Mouse (Mus musculus) layer of hippocampus, postnatal 25 days (tissue): Measurements from ENCODE around the gene Nebl. TPM values are rescaled to one million over a fixed set of nuclear protein-coding genes. Genes with fewer than 3 reads are reported as not detected.
A peak's percentile ranks its signal among the peaks of the same experiment; 100 is the strongest.

Experiments used
- DNase-seq, 2 experiments: peaks; one replicate each; pipeline ENCODE4 v3.0.0; 2022; ENCODE audit warnings: mixed read lengths in 2 of 2, low spot score in 1 of 2; ENCODE audit errors: extremely low spot score in 1 of 2
- total RNA-seq, 2 experiments: library from RNA; stranded (reverse); gene quantifications; 2 replicates each; pipeline ENCODE4 v1.2.3; 2021

The Nebl gene
- total RNA-seq, 2 experiments from 2014 or later = 126 to 150 TPM

GRCm38 (mm10) chr2:17422967-17423366, 308.3 kb downstream of the Nebl start:
- DNase-seq = peak in 1 of 2 experiments; percentile 25

DNA sequence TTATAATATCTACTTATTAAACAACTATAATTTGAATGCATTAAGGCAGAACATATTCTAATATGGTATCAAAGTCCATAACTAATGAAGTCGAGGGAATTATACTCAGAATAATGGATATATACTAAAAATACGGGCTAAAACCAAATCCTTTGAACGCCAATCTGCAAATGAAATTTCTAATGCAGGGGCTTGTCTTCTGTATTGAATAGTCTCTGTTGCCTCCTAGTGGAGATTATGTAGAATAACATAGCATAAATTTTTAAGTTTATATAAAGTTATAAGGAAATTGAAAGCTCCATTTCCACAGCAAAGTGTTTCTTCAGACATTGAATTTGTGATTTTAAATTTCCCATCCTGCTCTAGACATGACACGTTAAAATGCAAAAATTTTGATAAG, 315.9 kb downstream of the Nebl start:
- DNase-seq = no peak

DNA sequence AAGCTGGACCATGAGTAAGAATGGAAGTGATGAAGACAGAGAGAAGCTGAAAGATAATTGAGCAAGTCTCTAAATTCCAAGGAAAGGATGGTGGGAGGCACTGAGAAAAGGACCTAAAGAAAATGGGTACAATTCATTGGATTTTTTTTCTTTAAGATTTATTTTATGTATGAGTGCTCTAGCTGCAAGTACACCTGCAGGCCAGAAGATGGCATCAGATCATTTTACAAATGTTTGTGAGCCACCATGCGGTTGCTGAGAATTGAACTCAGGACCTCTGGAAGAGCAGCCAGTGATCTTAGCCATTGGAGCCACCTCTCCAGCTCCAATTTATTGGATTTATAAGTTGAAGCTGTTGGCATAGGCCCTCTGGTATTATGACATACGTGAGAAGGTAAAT, 316.9 kb downstream of the Nebl start:
- DNase-seq = no peak

GRCm38 (mm10) chr2:17413496-17414268, 317.6 kb downstream of the Nebl start:
- DNase-seq = no peak

GRCm38 (mm10) chr2:17409276-17409675, 322.0 kb downstream of the Nebl start:
- no peak for DNase-seq

DNA sequence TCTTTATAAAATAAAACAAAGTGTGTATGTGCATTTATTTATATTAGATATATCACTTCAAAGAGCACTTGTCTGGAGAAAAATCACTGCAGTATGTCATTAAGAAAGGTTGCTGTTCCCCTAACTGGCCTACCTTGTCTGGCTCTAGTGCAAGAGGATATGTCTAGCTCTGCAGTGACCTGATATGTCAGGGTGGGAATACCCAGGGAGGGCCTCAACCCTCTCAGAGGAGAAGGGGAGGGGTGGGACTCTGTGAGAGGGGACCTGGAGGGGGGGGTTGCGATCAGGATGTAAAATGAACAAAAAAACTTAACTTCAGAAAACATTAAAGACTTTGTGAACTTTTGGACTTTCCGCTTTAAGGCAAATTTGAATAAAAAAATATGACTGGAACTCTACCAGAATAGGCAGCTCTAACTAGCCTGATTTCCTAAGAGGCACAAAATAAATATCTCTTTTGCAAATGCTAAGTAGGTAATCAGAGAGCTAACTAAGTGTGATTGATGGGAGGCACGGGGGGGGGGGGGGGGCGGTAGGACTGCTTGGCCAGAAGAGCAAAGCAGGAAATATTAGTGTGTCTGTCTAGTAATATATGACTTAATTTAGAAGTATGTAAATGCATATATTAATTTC, 325.2 kb downstream of the Nebl start:
- no peak for DNase-seq

GRCm38 (mm10) chr2:17402511-17402910, 328.8 kb downstream of the Nebl start:
- DNase-seq = no peak

GRCm38 (mm10) chr2:17396235-17396634, 335.0 kb downstream of the Nebl start:
- DNase-seq = no peak

GRCm38 (mm10) chr2:17391389-17391788, 339.9 kb downstream of the Nebl start:
- DNase-seq = no peak

- DNase-seq = no peak
Observed at GRCm38 (mm10) chr2:17390513-17391200, 340.6 kb downstream of the Nebl start.

GRCm38 (mm10) chr2:17389886-17390285, 341.4 kb downstream of the Nebl start:
- DNase-seq = no peak

DNA sequence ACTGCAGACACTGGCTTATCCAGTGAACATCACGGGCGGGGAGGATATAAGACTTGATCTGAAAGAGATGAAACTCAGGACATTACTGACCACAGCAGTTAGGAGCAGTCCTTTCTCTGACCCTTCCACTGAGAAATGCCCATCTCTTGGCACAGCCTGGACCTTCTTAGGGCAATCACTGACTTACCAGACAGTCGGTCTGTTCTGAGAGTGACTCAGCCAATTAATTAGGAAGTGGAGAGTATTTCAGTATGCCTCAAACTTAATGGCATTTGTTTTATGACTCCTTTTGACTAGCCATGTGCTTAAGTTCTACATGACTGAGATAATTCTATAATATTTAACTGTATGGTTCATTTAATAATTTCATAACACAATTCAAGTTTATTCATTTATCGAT, 341.9 kb downstream of the Nebl start:
- DNase-seq = no peak

DNA sequence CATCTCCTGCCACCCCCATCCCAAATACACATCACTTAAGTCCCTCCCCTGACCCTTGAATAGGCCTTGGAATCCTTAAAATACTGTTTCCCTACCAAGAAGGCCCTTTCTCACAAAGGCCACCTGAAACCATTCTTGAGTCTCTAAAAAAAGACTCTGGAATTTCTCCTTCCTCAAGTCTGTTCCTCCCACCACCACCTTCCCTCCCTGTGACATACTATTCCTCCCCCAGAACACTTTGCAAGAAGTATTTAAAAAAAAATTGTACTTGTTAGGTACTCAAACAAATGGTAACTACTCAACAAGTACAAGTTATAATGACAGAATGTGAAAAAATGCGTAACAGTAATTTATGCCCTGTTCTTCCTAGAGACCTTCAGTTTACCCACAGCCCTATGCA, 349.0 kb downstream of the Nebl start:
- DNase-seq = no peak

DNA sequence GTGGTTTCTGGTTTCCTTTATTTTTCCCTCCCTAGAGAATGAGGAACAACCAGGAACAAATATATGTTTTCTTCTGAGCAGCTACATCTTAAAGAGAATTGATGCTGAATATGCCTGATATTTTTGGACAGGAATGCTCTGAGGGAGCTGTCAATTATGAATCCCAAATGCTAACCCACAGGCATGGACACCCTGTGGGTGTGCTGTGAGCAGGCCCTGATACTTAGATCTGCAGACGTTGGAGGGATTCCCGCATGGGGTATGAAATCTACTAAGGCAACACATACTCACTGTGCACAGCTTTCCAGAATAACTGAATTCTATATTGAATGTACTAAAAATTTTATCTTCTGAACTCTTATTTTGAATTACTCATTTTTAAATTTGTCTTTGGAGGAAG, 355.3 kb downstream of the Nebl start:
- no peak for DNase-seq

DNA sequence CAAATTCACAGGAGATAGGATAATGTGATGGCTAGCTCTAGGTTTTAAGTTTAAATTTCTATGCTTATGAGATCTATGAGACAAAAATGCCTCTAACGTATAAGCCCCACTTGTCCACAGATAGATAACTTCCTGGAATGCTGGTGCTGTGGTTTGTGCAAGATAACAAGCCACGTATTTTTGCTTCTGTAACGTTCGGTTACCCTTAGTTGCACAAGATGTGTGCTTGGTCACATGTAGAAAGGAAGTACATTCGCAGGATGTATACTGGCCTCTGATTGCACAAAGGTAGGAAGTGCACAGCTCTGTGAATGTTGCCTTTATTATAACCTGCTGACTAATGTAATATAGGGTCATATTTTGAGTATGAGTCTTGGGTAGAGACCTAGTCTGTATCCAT, 365.6 kb downstream of the Nebl start:
- no peak for DNase-seq

DNA sequence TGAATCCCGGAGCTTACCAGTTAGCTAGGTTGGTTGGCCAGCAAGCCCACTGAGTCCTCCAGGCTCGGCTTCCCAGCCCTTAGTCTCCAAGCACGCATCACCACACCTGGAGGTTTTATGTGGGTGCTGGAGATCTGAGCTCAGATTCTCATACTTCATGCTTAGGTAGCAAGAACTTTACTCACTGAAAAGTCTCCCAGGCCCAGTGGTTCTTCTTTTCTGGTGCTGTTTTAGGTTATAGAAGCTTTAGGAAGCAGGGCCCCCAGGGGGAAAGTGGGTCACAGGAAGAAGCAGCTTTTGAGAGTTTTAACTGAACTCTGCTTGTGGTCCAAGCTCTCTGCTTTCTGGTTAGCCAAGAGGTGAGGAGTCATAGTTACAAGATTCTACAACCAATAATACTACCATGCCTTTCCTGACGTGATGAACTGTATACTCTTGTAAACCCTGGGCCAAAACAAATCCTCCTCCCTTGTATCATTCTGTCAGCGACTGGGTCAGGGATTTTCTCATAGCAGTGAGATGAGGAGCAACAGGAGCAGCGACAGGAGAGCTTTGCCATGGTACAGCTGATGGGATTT, 366.2 kb downstream of the Nebl start:
- no peak for DNase-seq

DNA sequence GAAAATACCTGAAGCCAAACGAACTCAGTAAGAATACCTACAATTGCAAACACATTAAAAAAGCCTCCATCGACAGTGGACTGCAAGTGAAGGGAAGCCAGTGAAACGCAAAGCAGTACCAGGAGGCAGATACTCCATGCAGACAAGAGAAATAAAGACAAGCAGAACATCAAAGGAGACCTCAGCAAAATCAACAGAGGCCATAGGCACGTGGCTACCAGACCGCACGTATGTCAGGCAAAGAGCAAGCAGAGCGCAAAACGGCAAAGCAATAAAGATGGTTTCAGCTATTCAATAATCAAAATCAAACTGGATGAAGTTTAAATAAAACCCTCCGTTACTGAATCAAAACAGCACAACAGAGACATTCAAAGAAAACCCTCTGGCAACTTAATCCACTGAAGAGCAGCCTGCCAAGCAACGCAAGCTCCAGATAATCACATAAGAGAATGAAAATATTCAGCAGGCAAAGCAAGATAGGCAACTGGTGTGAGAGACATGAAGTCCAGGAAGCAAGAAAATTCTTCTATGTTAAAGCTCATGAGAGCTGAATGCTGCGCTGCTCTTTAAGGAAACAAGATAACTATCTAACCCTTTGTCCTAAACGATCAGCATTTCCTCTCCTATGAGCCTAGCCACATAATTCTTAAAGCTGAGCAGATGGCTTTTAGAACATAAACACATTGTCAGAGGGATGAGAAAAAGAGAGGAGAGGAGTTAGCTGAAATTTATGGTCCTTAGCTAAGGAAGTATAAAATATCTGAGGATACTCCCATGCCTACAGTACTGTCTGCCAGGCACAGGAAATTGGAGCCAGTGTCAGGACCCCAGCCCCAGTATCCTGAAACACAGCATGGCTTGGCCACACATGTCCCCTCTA, 367.7 kb downstream of the Nebl start:
- no peak for DNase-seq

- DNase-seq = no peak
Observed at GRCm38 (mm10) chr2:17362181-17362580, 369.1 kb downstream of the Nebl start.

DNA sequence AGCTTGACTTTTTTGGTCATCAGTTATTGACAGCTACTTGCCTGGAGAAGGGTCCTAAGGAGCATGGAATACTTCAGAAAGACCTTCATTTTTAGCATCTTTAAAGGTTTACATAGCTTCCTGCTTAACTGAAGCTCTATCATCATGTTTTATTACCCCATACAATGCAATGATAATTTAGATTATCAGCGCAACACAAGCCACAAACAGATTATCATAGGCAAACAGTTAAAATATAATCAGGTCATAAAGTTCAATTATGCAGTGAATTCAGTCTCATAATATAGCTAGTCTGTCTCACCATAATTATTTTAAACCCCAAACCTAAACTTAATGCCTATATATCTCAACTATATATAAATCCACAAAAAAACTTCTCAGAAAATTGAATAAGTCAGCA, 386.6 kb downstream of the Nebl start:
- DNase-seq = no peak

GRCm38 (mm10) chr2:17335451-17335850, 395.8 kb downstream of the Nebl start:
- peak in 1 of 2 experiments; percentile 24 for DNase-seq
